Mouse (Mus musculus) small intestine, adult 2 months (tissue): ENCODE measurements around the gene Hist1h1d. TPM values are rescaled to one million over a fixed set of nuclear protein-coding genes. Genes with fewer than 3 reads are reported as not detected.
A peak's percentile ranks its signal among the peaks of the same experiment; 100 is the strongest.
"Not testable (repeated sequence)": the region's sequence is repeated elsewhere in the genome, so short reads cannot be mapped to it uniquely, and the experiment has no call there.

ENCODE experiments used
- H3K27ac ChIP-seq: fragments of 200-500 bp; 2 replicates; pipeline ENCODE4 v1.5.1; 2012; ENCODE audit warnings: low read depth, low read length, control low read depth, inconsistent platforms; ENCODE audit not compliant: insufficient read depth
- H3K27me3 ChIP-seq: fragments of 200-500 bp; 2 replicates; pipeline ENCODE4 v1.6.1; 2012; ENCODE audit warnings: mild to moderate bottlenecking, moderate library complexity, low read length, inconsistent platforms; ENCODE audit not compliant: control insufficient read depth, insufficient read depth
- H3K36me3 ChIP-seq: fragments of 200-500 bp; 2 replicates; pipeline ENCODE4 v1.6.1; 2012; ENCODE audit warnings: mild to moderate bottlenecking, low read length, control low read depth, inconsistent platforms; ENCODE audit not compliant: control insufficient read depth, insufficient read depth
- H3K4me1 ChIP-seq: fragments of 200-500 bp; 2 replicates; pipeline ENCODE4 v1.6.1; 2012; ENCODE audit warnings: low read length, inconsistent platforms, mixed read lengths; ENCODE audit not compliant: control insufficient read depth, insufficient read depth, insufficient read length
- H3K4me3 ChIP-seq: fragments of 200-500 bp; 2 replicates; pipeline ENCODE4 v1.5.1; 2012; ENCODE audit warnings: low read depth, mild to moderate bottlenecking, control low read depth, inconsistent platforms, low read length, moderate library complexity
- CTCF ChIP-seq: fragments of 200-500 bp; IDR thresholded peaks from 2 replicates; pipeline ENCODE4 v1.5.1; 2012; ENCODE audit warnings: low read depth, mild to moderate bottlenecking, control low read depth, inconsistent platforms, low read length, moderate library complexity, mixed read lengths; ENCODE audit not compliant: insufficient replicate concordance, insufficient read length; ENCODE audit errors: extremely low read depth
- POLR2A ChIP-seq: fragments of 200-500 bp; IDR thresholded peaks from 2 replicates; pipeline ENCODE4 v1.6.1; 2012; ENCODE audit warnings: low read depth, mild to moderate bottlenecking, control low read depth, inconsistent platforms, low read length, moderate library complexity
- WGBS: fragments of 180-500 bp; shearing (Covaris S2); methylation state at CpG from one replicate; pipeline ENCODE4 v1.1.7; 2018; 5-methylcytosine and 5-hydroxymethylcytosine counted together
- polyA plus RNA-seq: library from polyadenylated mRNA; depleted of rRNA; stranded (reverse); fragments of >200 nt; gene quantifications from 2 replicates; pipeline ENCODE4 v1.2.3, GENCODE M21; 2012

Gene Hist1h1d
- polyA plus RNA-seq, 1 experiment = 0.29 TPM

GRCm38 (mm10) chr13:23530181-23530900 lies 22.7 kb upstream of the Hist1h1d start:
- WGBS = under 1% methylated on average over 20 of the region's 20 CpGs

GRCm38 (mm10) chr13:23530901-23531875 lies 21.9 kb upstream of the Hist1h1d start, which contains the start of gene Hist1h4h:
Gene Hist1h4h (plus strand): TSS chr13:23531050.
- Histone ChIP-seq H3K4me1 (peaks cover 4% of the 10 kb centered on the region; the same call in 1 of the 2 replicates), H3K36me3 (no peaks in the 10 kb centered on the region), H3K27me3 (no peaks in the 10 kb centered on the region), H3K27ac (peak within 1 kb of the TSS; percentile 99), H3K4me3 (peak within 1 kb of the TSS; percentile 66)
- TF ChIP-seq POLR2A = peak; percentile 89
- no peak for TF ChIP-seq CTCF
- WGBS = under 1% methylated on average over 63 of the region's 70 CpGs

More at GRCm38 (mm10) chr13:23530181-23530900, 22.7 kb upstream of the Hist1h1d start:
- TF ChIP-seq POLR2A (no peak), CTCF (no peak)
- H3K4me1 ChIP-seq = peaks cover 4% of the 10 kb centered on the region; the same call in 1 of the 2 replicates
- no peaks in the 10 kb centered on the region for H3K36me3 ChIP-seq
- H3K27ac ChIP-seq = peak overlapping the region; percentile 99
- peak overlapping the region; percentile 66 for H3K4me3 ChIP-seq
- H3K27me3 ChIP-seq = no peaks in the 10 kb centered on the region

- peaks cover 5% of the 10 kb centered on the region; the same call in 1 of the 2 replicates for H3K4me1 ChIP-seq
- H3K27me3 ChIP-seq = no peaks in the 10 kb centered on the region
- no peaks in the 10 kb centered on the region for H3K36me3 ChIP-seq
- 12% methylated on average over 9 of the region's 9 CpGs for WGBS
- peak overlapping the region; percentile 99; the same call in 1 of the 2 replicates for H3K27ac ChIP-seq
- TF ChIP-seq POLR2A (no peak), CTCF (no peak)
- H3K4me3 ChIP-seq = no peak overlapping the region
Measured at GRCm38 (mm10) chr13:23532262-23533075, 20.6 kb upstream of the Hist1h1d start.

GRCm38 (mm10) chr13:23533560-23534367 lies 19.3 kb upstream of the Hist1h1d start, which contains the start of gene Hist1h2af:
Gene Hist1h2af (plus strand): TSS chr13:23533906.
- H3K27ac ChIP-seq = peak within 1 kb of the TSS; percentile 85
- not testable (repeated sequence) for H3K4me1 ChIP-seq, H3K27me3 ChIP-seq, H3K36me3 ChIP-seq
- under 1% methylated on average over 28 of the region's 53 CpGs for WGBS
- peak within 1 kb of the TSS; percentile 53 for H3K4me3 ChIP-seq

- Histone ChIP-seq H3K4me3 (no peak overlapping the region; the same call in 1 of the 2 replicates), H3K27me3 (no peaks in the 10 kb centered on the region), H3K36me3 (no peaks in the 10 kb centered on the region), H3K4me1 (peaks cover 5% of the 10 kb centered on the region; the same call in 1 of the 2 replicates), H3K27ac (peak overlapping the region; percentile 85)
- WGBS = under 1% methylated on average over 15 of the region's 15 CpGs
- no peak for TF ChIP-seq POLR2A
- TF ChIP-seq CTCF = no peak
Measured at GRCm38 (mm10) chr13:23534368-23535131, 18.5 kb upstream of the Hist1h1d start.
